ENCODE assay signal across 25 mouse cellular contexts in genomic region chr5:67552865-67553264, GRCm38 (mm10).
"Had no signal": no experiment of that assay in that cellular context is flagged by ENCODE, and none has a peak within 500 bp of the region (broad histone marks: within the 10 kb centered on the region; RNA-seq: fewer than 3 reads in every experiment).

No protein-coding gene starts in this region.

- DNase-seq: gastrocnemius, adult 2 months; gastrocnemius, postnatal 10 days; gastrocnemius, postnatal 25 days; heart, adult 18-20 months; heart, postnatal 14 days; heart, postnatal 36 days; kidney, adult 11 months; kidney, adult 2 months; kidney, adult 9 months; kidney, postnatal 14 days; kidney, postnatal 36 days; layer of hippocampus, adult 9-11 months; left cerebral cortex, postnatal 4 days had no signal

- ATAC-seq: hindbrain, postnatal 0 days; intestine, embryonic 16.5 days; liver, embryonic 12.5 days had no signal

- H3K9me3 ChIP-seq: heart, embryonic 13.5 days; heart, embryonic 15.5 days; hindbrain, embryonic 13.5 days; hindbrain, embryonic 15.5 days; kidney, embryonic 15.5 days; limb, embryonic 15.5 days; liver, embryonic 12.5 days had no signal

- H3K36me3 ChIP-seq: heart, embryonic 13.5 days; heart, embryonic 15.5 days; hindbrain, embryonic 13.5 days; hindbrain, embryonic 15.5 days; kidney, embryonic 15.5 days; limb, embryonic 13.5 days; limb, embryonic 15.5 days; liver, embryonic 12.5 days had no signal

- H3K4me1 ChIP-seq: heart, embryonic 13.5 days; heart, embryonic 15.5 days; hindbrain, embryonic 13.5 days; hindbrain, embryonic 15.5 days; kidney, embryonic 15.5 days; liver, embryonic 12.5 days had no signal

- H3K27ac ChIP-seq: gastrocnemius, adult 2 months; heart, embryonic 13.5 days; heart, embryonic 15.5 days; hindbrain, embryonic 13.5 days; hindbrain, embryonic 15.5 days; hindbrain, postnatal 0 days; kidney, embryonic 15.5 days; kidney, postnatal 0 days; limb, embryonic 13.5 days; limb, embryonic 15.5 days; liver, embryonic 12.5 days; liver, embryonic 14.5 days had no signal

- H3K27me3 ChIP-seq: heart, embryonic 13.5 days; heart, embryonic 15.5 days; hindbrain, embryonic 13.5 days; hindbrain, embryonic 15.5 days; kidney, embryonic 15.5 days; limb, embryonic 15.5 days; liver, embryonic 12.5 days had no signal

- H3K4me3 ChIP-seq: gastrocnemius, adult 2 months; heart, embryonic 13.5 days; heart, embryonic 15.5 days; hindbrain, embryonic 13.5 days; hindbrain, embryonic 15.5 days; kidney, embryonic 15.5 days; limb, embryonic 13.5 days; limb, embryonic 15.5 days; liver, embryonic 12.5 days had no signal
